Mouse (Mus musculus) limb, embryonic 14.5 days (tissue): ENCODE results near the gene Gm20075. TPM values are rescaled to one million over a fixed set of nuclear protein-coding genes. Genes with fewer than 3 reads are reported as not detected.
"Not testable (repeated sequence)": the region's sequence is repeated elsewhere in the genome, so short reads cannot be mapped to it uniquely, and the experiment has no call there.

Experiments used
- ATAC-seq: fragments of 200-750 bp; cut with Nextera tagmentation; 2 replicates; pipeline ENCODE4 v1.8.0; 2017; ENCODE audit warnings: low read depth, moderate number of reproducible peaks, moderate TSS enrichment; ENCODE audit not compliant: low FRiP score
- DNase-seq: peaks from one replicate; pipeline ENCODE4 v3.0.0-alpha.2; 2015; ENCODE audit warnings: low spot score
- H3K27ac ChIP-seq: fragments of 300-500 bp; sonication (generic); replicated peaks from 2 replicates; pipeline ENCODE4 v1.5.1; 2014; ENCODE audit warnings: low read depth, mild to moderate bottlenecking, low read length, moderate library complexity, mixed read lengths
- H3K27me3 ChIP-seq: fragments of 300-500 bp; sonication (generic); 2 replicates; pipeline ENCODE4 v1.6.1; 2014; ENCODE audit warnings: low read length, mixed read lengths; ENCODE audit not compliant: control insufficient read depth, insufficient read depth
- H3K36me3 ChIP-seq: fragments of 300-500 bp; sonication (generic); 2 replicates; pipeline ENCODE4 v1.6.1; 2014; ENCODE audit warnings: mild to moderate bottlenecking, low read length, moderate library complexity, mixed read lengths; ENCODE audit not compliant: control insufficient read depth, insufficient read depth
- H3K4me1 ChIP-seq: fragments of 300-500 bp; sonication (generic); 2 replicates; pipeline ENCODE4 v1.6.1; 2014; ENCODE audit warnings: antibody characterized with exemption, low read length, mixed read lengths; ENCODE audit not compliant: control insufficient read depth, insufficient read depth
- H3K4me2 ChIP-seq: fragments of 300-500 bp; sonication (generic); replicated peaks from 2 replicates; pipeline ENCODE4 v1.6.1; 2014; ENCODE audit warnings: low read depth, mild to moderate bottlenecking, low read length, moderate library complexity; ENCODE audit not compliant: severe bottlenecking
- H3K4me3 ChIP-seq: fragments of 300-500 bp; sonication (generic); replicated peaks from 2 replicates; pipeline ENCODE4 v1.5.1; 2014; ENCODE audit warnings: low read length
- H3K9ac ChIP-seq: fragments of 300-500 bp; sonication (generic); 2 replicates; pipeline ENCODE4 v1.6.1; 2014; ENCODE audit warnings: mild to moderate bottlenecking, low read depth, low read length, moderate library complexity; ENCODE audit not compliant: severe bottlenecking
- H3K9me3 ChIP-seq: fragments of 300-500 bp; sonication (generic); 2 replicates; pipeline ENCODE4 v1.6.1; 2016; ENCODE audit warnings: low read length; ENCODE audit not compliant: control insufficient read depth
- POLR2A ChIP-seq: fragments of 200-500 bp; IDR thresholded peaks from 2 replicates; pipeline ENCODE4 v1.8.0; 2012; ENCODE audit warnings: inconsistent platforms, mild to moderate bottlenecking, moderate library complexity, borderline replicate concordance; ENCODE audit not compliant: insufficient read depth, insufficient read length; ENCODE audit errors: extremely low read depth
- WGBS: fragments of 180-500 bp; shearing (Covaris S2); extraction: QIAGEN DNeasy Blood & Tissue Kit; methylation state at CpG from one replicate; pipeline ENCODE4 v1.1.7; 2014; 5-methylcytosine and 5-hydroxymethylcytosine counted together
- polyA plus RNA-seq, 2 experiments: library from polyadenylated mRNA; depleted of rRNA in 1 of 2; stranded (reverse) in 1 of 2; unstranded in 1 of 2; fragments of >200 nt; fragmentation: Nextera tagmentation in 1 of 2; extraction: Ambion mirVana in 1 of 2; gene quantifications; 2 replicates each; pipeline versions ENCODE4 v1.2.1 to v1.2.3; 2012 to 2014

Gene Gm20075
- polyA plus RNA-seq, 2 experiments: 1.8 to 26.2 TPM

DNA sequence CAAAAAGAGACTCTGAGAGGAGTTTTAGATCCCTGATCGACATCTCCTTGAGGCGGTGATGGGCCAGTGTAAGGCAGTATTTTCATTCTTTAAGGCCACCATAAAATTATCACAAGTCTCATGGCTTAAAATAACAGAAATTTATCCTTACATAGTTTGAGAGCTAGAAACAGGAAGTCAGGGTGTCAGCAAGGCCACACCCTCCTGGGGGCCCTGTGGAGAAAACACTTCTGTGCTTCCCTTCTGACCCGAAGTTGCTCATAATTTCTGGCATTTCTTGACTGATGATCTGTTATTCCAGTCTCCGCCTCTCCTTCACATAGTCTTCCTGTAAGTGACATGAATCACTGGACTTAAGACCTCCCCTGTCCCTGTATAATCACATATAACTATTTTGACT lies 25.2 kb upstream of the Gm20075 start:
- 77% methylated on average over 4 of the region's 4 CpGs for WGBS
- no peak for DNase-seq
- Histone ChIP-seq H3K4me3 (no peak overlapping the region), H3K36me3 (no peaks in the 10 kb centered on the region), H3K27me3 (no peaks in the 10 kb centered on the region), H3K9ac (no peak overlapping the region), H3K9me3 (no peaks in the 10 kb centered on the region), H3K4me1 (no peaks in the 10 kb centered on the region), H3K27ac (no peak overlapping the region), H3K4me2 (no peak overlapping the region)
- no peak for ATAC-seq
- no peak for TF ChIP-seq POLR2A

DNA sequence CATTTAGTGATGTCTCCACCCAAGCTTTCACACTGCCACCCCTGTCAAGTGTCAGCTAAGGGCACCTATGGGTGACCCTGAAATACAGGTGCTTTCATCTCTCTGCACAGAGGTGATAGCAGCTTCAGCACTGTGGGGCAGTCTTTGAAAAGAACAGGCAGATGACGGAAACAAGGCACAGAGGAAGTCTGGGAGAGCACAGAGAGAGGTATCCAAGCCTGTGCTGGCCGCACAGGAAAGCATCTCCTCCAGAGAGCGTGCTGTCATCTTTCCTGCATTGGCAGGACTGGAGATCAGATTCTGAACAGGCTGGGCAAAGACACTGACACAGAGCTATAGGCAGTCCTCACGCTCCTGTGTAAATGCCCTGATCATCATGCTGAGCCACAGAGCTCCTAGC lies 9.8 kb upstream of the Gm20075 start:
- DNase-seq: no peak
- 68% methylated on average over 4 of the region's 4 CpGs for WGBS
- Histone ChIP-seq H3K4me2 (no peak overlapping the region), H3K4me3 (no peak overlapping the region), H3K9ac (no peak overlapping the region), H3K4me1 (no peaks in the 10 kb centered on the region), H3K36me3 (no peaks in the 10 kb centered on the region), H3K27ac (no peak overlapping the region), H3K9me3 (no peaks in the 10 kb centered on the region), H3K27me3 (no peaks in the 10 kb centered on the region)
- no peak for TF ChIP-seq POLR2A
- ATAC-seq: no peak

DNA sequence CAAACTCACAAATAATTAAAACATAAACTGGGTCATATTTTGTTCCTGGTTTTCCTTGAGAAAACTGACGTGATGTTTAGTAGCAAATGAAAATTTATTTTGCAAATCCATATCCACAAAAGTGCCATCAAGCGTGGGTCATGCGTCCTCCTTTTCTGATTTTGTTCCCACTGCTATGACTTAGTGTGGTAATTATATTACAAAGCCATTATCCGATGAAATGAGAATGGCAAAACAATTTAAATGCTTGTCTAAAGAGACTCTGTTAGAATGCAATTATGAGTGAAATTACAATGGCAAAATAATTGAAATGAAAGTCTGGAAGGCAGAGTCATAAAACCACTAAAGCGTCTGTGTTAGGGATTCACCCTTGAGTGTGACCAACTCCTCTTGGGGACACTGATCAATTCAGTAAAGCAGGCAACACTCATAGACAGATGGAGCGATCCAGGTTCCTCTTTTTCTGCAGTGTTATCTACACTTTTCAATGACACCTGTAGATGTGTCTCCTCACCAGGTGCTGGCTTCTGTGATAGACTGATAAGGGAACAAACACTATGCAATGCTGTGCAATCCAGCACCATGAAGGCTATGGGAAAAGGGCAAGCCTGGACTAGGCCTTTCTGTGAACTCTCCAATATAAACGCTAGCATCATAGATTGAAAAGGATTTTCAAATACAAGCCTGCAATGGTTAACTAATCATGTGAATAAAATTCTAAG lies 4.6 kb upstream of the Gm20075 start:
- DNase-seq: no peak
- WGBS: 87% methylated on average over 7 of the region's 7 CpGs
- no peaks in the 10 kb centered on the region for H3K4me1 ChIP-seq

DNA sequence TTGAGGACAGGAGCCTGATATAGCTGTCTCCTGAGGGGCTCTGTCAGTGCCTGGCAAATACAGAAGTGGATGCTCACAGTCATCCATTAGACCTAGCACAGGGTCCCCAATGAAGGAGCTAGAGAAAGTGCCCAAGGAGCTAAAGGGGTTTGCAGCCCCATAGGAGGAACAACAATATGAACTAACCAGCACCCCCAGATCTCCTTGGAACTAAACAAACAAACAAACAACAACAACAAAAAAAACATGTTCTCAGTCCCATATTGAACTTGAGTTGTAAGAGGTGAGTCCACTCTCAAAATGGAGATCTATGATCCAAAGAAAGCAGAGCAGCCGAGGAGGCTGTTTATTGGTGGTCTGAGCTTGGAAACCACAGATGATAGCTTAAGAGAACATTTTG lies 578 bp upstream of the Gm20075 start, which contains the start of gene Gm17190:
Gene Gm17190, plus strand, starts transcription at position 301 of the 400 bp plus-strand sequence.
- not testable (repeated sequence) for H3K9me3 ChIP-seq, DNase-seq, H3K4me3 ChIP-seq, H3K9ac ChIP-seq, H3K27ac ChIP-seq, ATAC-seq, H3K4me1 ChIP-seq, H3K4me2 ChIP-seq, H3K36me3 ChIP-seq, H3K27me3 ChIP-seq
- 87% methylated on average over 1 of the region's 1 CpGs for WGBS

More for the DNA sequence above, 4.6 kb upstream of the Gm20075 start:
- H3K4me3 ChIP-seq: no peak overlapping the region
- no peak for TF ChIP-seq POLR2A
- H3K9ac ChIP-seq: no peak overlapping the region
- no peak for ATAC-seq
- no peaks in the 10 kb centered on the region for H3K27me3 ChIP-seq
- no peaks in the 10 kb centered on the region for H3K36me3 ChIP-seq
- H3K27ac ChIP-seq: no peak overlapping the region
- H3K9me3 ChIP-seq: no peaks in the 10 kb centered on the region
- H3K4me2 ChIP-seq: no peak overlapping the region

DNA sequence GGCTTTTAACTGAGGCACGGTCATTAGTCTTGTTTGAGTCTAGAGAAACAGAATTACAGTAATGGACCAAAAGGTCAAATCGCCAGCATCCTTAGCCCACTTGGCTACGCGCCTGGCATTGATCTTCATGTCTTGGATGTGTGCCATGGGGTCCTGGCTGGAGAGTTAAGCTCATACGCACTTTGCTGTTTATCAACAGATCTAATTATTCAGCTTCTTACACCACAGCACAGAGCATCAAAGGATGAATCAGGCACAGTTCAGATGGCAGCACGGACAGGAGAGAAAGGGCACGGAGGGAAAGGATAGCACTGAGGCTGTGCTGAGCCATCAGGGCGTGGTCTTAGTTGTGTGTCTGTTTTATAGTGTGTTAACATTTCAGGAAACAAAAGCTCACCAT lies 7.6 kb downstream of the Gm20075 start:
- DNase-seq (no peak), ATAC-seq (no peak)
- 68% methylated on average over 8 of the region's 8 CpGs for WGBS

More for the DNA sequence above, 7.6 kb downstream of the Gm20075 start:
- Histone ChIP-seq H3K36me3 (no peaks in the 10 kb centered on the region), H3K27me3 (no peaks in the 10 kb centered on the region), H3K27ac (no peak overlapping the region), H3K4me1 (peaks cover 2% of the 10 kb centered on the region; the same call in 1 of the 2 replicates), H3K9ac (no peak overlapping the region), H3K4me3 (no peak overlapping the region), H3K4me2 (no peak overlapping the region), H3K9me3 (no peaks in the 10 kb centered on the region)
- TF ChIP-seq POLR2A: no peak
